Mouse (Mus musculus) gastrocnemius, postnatal 36 days (tissue): ENCODE measurements around the gene Wfdc12. TPM values are rescaled to one million over a fixed set of nuclear protein-coding genes. Genes with fewer than 3 reads are reported as not detected.

ENCODE experiments used
- total RNA-seq, 2 experiments: library from RNA; stranded (reverse); gene quantifications; 2 replicates each; pipeline ENCODE4 v1.2.3; 2021

Wfdc12 gene
- total RNA-seq, 2 experiments from 2014 or later: not detected

Other genes with a start within 250 kb of the Wfdc12 start
- 10 to 100 TPM; 34.7 to 37.9 TPM for gene Ywhab, start 195.6 kb downstream of the Wfdc12 start, total RNA-seq
- gene Pabpc1l, start 165.2 kb downstream of the Wfdc12 start, total RNA-seq: under 1 TPM in 1 of 2 experiments, not detected in 1; 0.54 TPM
- gene Stk4, start 120.3 kb downstream of the Wfdc12 start, total RNA-seq: 1 to 10 TPM; 6.1 to 9.8 TPM
- 10 to 100 TPM; 10.4 to 11.4 TPM for gene Tomm34, start 119.4 kb downstream of the Wfdc12 start, total RNA-seq
- under 1 TPM; 0.46 to 0.67 TPM for gene Kcns1, start 19.5 kb downstream of the Wfdc12 start, total RNA-seq
- gene Wfdc5, start 7.9 kb downstream of the Wfdc12 start, total RNA-seq: under 1 TPM in 1 of 2 experiments, not detected in 1; 0.20 TPM
- not detected for gene Wfdc15a, start 9.5 kb upstream of the Wfdc12 start, total RNA-seq
- not detected for gene Wfdc15b, start 31.1 kb upstream of the Wfdc12 start, total RNA-seq
- gene Svs2, start 47.9 kb upstream of the Wfdc12 start, total RNA-seq: not detected
- not detected for gene Svs3b, start 66.0 kb upstream of the Wfdc12 start, total RNA-seq
- gene Svs4, start 87.9 kb upstream of the Wfdc12 start, total RNA-seq: not detected
- gene Svs3a, start 98.7 kb upstream of the Wfdc12 start, total RNA-seq: not detected
- gene Svs6, start 126.1 kb upstream of the Wfdc12 start, total RNA-seq: not detected
- gene Svs5, start 142.1 kb upstream of the Wfdc12 start, total RNA-seq: not detected
- 1 to 10 TPM in 1 of 2 experiments, not detected in 1; 1.1 TPM for gene Slpi, start 198.5 kb upstream of the Wfdc12 start, total RNA-seq
- not detected for gene Rbpjl, start 212.5 kb upstream of the Wfdc12 start, total RNA-seq
- gene Matn4, start 214.6 kb upstream of the Wfdc12 start, total RNA-seq: 1 to 10 TPM; 1.5 to 1.7 TPM